Mouse (Mus musculus) forebrain, embryonic 13.5 days (tissue): Measurements from ENCODE around the gene Gm49673. TPM values are rescaled to one million over a fixed set of nuclear protein-coding genes. Genes with fewer than 3 reads are reported as not detected.
"Not testable (repeated sequence)": the region's sequence is repeated elsewhere in the genome, so short reads cannot be mapped to it uniquely, and the experiment has no call there.

Source experiments
- ATAC-seq: fragments of 200-750 bp; cut with Nextera tagmentation; 2 replicates; pipeline ENCODE4 v1.8.0; 2017
- H3K27ac ChIP-seq: fragments of 300-500 bp; sonication (generic); 2 replicates; pipeline ENCODE4 v1.5.1; 2015; ENCODE audit warnings: inconsistent platforms, mild to moderate bottlenecking, moderate library complexity
- H3K27me3 ChIP-seq: fragments of 300-500 bp; sonication (generic); 2 replicates; pipeline ENCODE4 v1.6.1; 2015; ENCODE audit warnings: mild to moderate bottlenecking, inconsistent platforms
- H3K36me3 ChIP-seq: fragments of 300-500 bp; sonication (generic); 2 replicates; pipeline ENCODE4 v1.6.1; 2015; ENCODE audit warnings: mild to moderate bottlenecking, inconsistent platforms; ENCODE audit not compliant: poor library complexity, severe bottlenecking
- H3K4me1 ChIP-seq: fragments of 300-500 bp; sonication (generic); 2 replicates; pipeline ENCODE4 v1.6.1; 2015; ENCODE audit warnings: inconsistent platforms
- H3K4me2 ChIP-seq: fragments of 300-500 bp; sonication (generic); 2 replicates; pipeline ENCODE4 v1.6.1; 2015; ENCODE audit warnings: inconsistent platforms, mild to moderate bottlenecking, moderate library complexity
- H3K4me3 ChIP-seq: fragments of 300-500 bp; sonication (generic); 2 replicates; pipeline ENCODE4 v1.5.1; 2015; ENCODE audit warnings: mild to moderate bottlenecking, inconsistent platforms
- H3K9ac ChIP-seq: fragments of 300-500 bp; sonication (generic); 2 replicates; pipeline ENCODE4 v1.6.1; 2015; ENCODE audit warnings: mild to moderate bottlenecking, inconsistent platforms
- H3K9me3 ChIP-seq: fragments of 300-500 bp; sonication (generic); replicated peaks from 2 replicates; pipeline ENCODE4 v1.6.1; 2016; ENCODE audit warnings: inconsistent platforms
- WGBS: fragments of 180-500 bp; shearing (Covaris S2); methylation state at CpG from one replicate; pipeline ENCODE4 v1.1.7; 2015; 5-methylcytosine and 5-hydroxymethylcytosine counted together
- polyA plus RNA-seq: library from polyadenylated mRNA; unstranded; fragments of >200 nt; fragmentation: Nextera tagmentation; extraction: Ambion mirVana; gene quantifications from 2 replicates; pipeline ENCODE4 v1.2.1, GENCODE M21; 2015

The Gm49673 gene
- polyA plus RNA-seq: 0.21 TPM in 1 of 2 replicates, not detected in the other

DNA sequence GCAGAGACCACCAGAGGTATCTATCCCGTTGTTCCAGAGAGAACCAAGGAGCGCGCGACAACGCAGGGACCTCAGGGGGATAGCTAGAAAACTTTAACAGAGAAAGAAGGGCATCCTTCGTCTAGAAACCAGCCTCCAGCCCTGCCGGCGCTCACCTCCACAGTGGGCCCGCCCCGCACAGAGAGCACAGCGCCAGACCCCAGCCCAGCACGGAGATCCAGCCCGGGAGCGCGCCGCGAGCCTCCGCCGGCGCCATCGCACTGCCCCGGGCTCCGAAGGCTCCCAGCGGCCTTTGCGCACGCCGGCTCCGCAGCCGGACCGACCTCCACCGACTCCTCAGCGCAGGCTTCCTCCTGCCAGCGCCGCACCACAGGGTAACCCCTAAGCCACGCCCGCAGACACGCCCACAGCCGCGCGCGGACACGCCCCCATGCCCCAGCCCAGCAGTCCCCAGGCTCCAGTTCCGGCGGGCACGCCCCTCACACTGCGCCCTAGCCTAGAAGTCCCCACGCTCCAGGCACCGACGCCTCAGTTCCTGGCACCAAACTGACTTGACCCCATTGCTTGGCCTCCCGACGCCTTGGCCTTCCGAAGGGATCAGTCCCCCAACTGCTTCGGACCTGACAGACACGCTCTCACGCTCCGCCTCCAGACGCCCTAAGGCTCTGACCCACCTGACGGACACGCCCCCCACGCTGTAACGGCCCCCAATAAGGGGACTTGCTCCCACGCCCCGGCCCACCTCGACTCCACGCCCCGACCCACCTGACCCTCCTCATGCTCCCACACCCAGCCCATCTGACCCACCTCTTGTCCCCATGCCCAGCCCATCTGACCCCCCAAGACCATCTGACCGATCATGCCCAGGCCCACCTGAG lies at the start of gene Gm49673, which contains the start of gene Rnaset2a:
Gene Gm49673 (minus strand): TSS at position 350 of the 878 bp plus-strand sequence.
Gene Rnaset2a (minus strand): TSS at position 659 of the 878 bp plus-strand sequence.
- H3K27ac ChIP-seq, H3K27me3 ChIP-seq, H3K36me3 ChIP-seq, H3K4me1 ChIP-seq, H3K9me3 ChIP-seq: not testable (repeated sequence)
- under 1% methylated on average over 45 of the region's 67 CpGs for WGBS
- peak; percentile 99 for ATAC-seq
- H3K9ac ChIP-seq: peak within 1 kb of the TSS; percentile 68
- H3K4me2 ChIP-seq: peak within 1 kb of the TSS; percentile 63
- peak within 1 kb of the TSS; percentile 53 for H3K4me3 ChIP-seq

DNA sequence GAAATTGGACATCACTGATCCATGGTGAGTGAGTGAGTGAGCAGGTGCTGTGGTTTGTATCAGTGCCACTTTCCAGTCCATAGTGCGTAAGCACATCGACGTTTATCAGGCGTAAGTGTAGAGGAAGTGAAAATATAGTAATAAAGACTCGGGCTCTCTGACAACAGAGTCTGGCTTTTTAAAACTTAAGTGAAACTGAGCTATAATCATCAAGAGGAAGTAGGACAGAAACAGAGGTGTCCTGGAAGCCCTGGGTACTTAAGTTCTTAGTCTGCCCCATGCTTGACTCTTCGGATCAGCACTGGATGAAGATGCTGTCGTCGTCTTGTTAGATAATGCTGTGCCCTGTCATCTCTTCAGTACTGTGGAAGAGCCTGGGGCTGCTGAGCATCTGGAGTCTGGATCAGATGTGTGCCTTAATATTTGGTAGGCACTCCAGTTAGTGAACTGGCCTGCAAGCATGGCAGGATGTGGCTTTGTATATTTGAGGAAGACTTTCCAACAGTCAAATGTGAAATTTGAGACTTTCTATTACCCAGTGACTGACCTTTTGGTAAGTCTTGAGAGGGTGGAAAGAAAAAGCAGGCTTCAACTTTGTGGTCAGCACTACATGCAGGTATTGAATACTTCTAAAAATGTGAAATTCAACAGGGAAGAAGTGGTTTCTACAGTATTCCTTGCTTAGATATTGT lies 48.2 kb upstream of the Gm49673 start:
- Histone ChIP-seq H3K9ac (no peak overlapping the region), H3K4me3 (no peak overlapping the region), H3K9me3 (no peaks in the 10 kb centered on the region), H3K4me2 (no peak overlapping the region), H3K36me3 (peaks cover 56% of the 10 kb centered on the region), H3K27me3 (no peaks in the 10 kb centered on the region), H3K4me1 (no peaks in the 10 kb centered on the region), H3K27ac (no peak overlapping the region)
- ATAC-seq: no peak
- 94% methylated on average over 8 of the region's 8 CpGs for WGBS

DNA sequence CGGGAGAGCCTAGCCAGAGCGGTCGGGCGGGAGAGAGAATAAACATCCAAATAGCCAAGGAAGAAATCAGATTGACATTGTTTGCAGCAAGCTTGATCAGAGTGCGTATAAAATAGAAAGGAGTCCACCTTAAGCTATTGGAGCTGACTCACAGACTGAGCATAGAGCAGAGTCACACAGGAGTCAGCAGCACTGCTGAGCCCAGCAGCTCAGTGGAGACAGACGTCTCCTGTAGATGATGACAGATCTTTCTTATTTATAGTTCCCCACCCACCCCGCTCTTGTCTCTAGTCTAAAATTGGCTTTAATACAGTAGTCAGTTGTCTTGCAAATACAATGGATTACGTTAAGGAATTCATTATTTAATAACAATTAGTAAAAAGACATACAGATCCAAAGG lies 46.1 kb upstream of the Gm49673 start:
- Histone ChIP-seq H3K27me3 (no peaks in the 10 kb centered on the region), H3K9me3 (no peaks in the 10 kb centered on the region), H3K4me3 (no peak overlapping the region), H3K4me1 (no peaks in the 10 kb centered on the region), H3K36me3 (peaks cover 74% of the 10 kb centered on the region), H3K4me2 (no peak overlapping the region), H3K9ac (no peak overlapping the region), H3K27ac (no peak overlapping the region)
- ATAC-seq: no peak
- WGBS: 90% methylated on average over 8 of the region's 8 CpGs

DNA sequence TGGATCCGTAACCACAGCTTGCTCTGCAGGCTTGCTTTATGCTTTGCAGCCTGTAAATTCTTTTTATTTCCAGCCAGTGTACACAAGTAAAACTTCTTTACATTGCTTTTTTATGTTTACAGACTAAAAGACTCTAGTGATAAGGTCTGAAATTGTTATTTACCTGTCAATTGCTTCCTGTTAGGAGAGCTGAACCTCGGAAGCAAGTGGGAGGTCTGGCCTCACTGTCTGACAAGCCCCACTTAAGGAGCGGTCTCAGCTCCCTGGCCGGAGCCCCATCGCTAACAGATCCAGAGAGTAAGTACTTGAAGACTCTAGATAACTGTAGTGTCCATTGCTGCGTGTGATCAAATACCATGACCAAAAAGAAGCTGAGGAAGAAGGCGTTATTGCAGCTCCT lies 36.6 kb upstream of the Gm49673 start:
- Histone ChIP-seq H3K9me3 (no peaks in the 10 kb centered on the region), H3K36me3 (peaks cover 79% of the 10 kb centered on the region), H3K27ac (no peak overlapping the region), H3K4me3 (no peak overlapping the region), H3K27me3 (no peaks in the 10 kb centered on the region), H3K4me2 (no peak overlapping the region), H3K4me1 (no peaks in the 10 kb centered on the region), H3K9ac (no peak overlapping the region)
- WGBS: 91% methylated on average over 7 of the region's 7 CpGs
- ATAC-seq: no peak

DNA sequence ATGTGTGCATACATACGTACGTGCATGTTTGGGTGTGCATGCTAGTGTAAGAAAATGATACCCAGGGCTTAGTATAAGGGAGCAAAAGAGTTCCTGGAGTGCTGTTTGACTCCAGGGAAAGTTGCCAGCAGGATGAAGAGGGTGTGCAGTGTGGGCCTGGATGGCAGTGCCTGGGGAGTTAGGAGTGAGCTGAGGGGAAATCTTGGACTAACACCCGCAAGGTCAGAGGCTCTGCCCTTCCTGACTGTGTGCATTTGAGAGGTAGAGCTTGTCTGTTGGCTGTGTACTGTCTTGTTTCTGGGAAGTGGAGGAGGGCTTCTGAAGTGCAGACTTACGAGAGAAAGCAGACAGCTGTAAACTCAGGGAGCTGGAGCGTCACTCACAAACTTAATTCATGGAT lies 36.2 kb upstream of the Gm49673 start:
- H3K4me1 ChIP-seq: no peaks in the 10 kb centered on the region
- ATAC-seq: no peak
- H3K36me3 ChIP-seq: peaks cover 78% of the 10 kb centered on the region
- H3K4me2 ChIP-seq: no peak overlapping the region
- no peak overlapping the region for H3K4me3 ChIP-seq
- H3K27ac ChIP-seq: no peak overlapping the region
- H3K9me3 ChIP-seq: no peaks in the 10 kb centered on the region
- 94% methylated on average over 5 of the region's 5 CpGs for WGBS
- no peak overlapping the region for H3K9ac ChIP-seq
- no peaks in the 10 kb centered on the region for H3K27me3 ChIP-seq

DNA sequence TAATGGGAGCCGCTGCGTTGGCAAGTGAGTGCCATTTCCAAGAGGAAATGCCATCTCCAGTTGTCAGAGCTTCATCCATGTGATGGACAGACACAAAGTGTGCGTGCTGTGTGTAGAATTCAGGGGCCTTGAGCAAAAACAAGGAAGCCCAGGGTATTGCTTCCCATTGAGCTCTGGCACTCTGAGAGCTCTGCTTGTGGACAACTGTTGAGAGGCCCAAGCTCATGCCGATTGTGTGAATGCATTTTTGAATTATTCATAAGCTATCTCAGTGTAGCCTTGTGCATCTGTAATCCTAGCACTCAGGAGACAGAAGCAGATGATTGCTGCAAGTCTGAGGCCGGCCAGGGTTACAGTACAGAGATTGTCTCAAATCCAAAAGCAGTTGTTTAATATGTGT lies 29.5 kb upstream of the Gm49673 start:
- no peak overlapping the region for H3K9ac ChIP-seq
- peak; percentile 58; the same call in 1 of the 2 replicates for ATAC-seq

DNA sequence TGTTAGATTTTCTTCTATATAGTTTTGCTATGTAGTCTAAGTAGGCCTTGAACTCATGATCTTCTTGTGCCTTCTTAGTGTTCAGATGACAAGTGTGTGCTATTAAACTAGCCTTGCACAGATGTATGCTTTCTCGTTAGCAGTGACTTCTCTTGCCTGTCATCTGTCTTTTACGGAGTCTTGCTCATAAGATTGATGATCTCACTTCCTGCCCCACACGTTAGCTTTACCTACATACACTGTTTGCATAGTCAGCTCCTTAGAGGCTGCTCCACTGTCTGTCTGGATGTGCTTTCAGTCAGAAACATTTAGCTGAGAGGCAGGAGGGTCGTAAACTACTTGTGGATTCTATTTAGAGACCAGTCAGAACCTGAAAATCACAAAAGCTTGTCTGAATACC lies 23.5 kb upstream of the Gm49673 start:
- Histone ChIP-seq H3K4me3 (no peak overlapping the region), H3K27me3 (no peaks in the 10 kb centered on the region), H3K9ac (no peak overlapping the region), H3K27ac (no peak overlapping the region), H3K9me3 (no peaks in the 10 kb centered on the region), H3K4me2 (no peak overlapping the region), H3K4me1 (0 out of 2 replicates have a peak, but pooled peaks cover 3% of the 10 kb centered on the region), H3K36me3 (peaks cover 64% of the 10 kb centered on the region)
- ATAC-seq: no peak
- 79% methylated on average over 4 of the region's 4 CpGs for WGBS

More for the DNA sequence above, 29.5 kb upstream of the Gm49673 start:
- no peak overlapping the region for H3K4me3 ChIP-seq
- H3K4me2 ChIP-seq: no peak overlapping the region
- peaks cover 75% of the 10 kb centered on the region for H3K36me3 ChIP-seq
- H3K9me3 ChIP-seq: no peaks in the 10 kb centered on the region
- no peak overlapping the region for H3K27ac ChIP-seq
- WGBS: 55% methylated on average over 5 of the region's 5 CpGs
- no peaks in the 10 kb centered on the region for H3K27me3 ChIP-seq
- peaks cover 8% of the 10 kb centered on the region for H3K4me1 ChIP-seq

DNA sequence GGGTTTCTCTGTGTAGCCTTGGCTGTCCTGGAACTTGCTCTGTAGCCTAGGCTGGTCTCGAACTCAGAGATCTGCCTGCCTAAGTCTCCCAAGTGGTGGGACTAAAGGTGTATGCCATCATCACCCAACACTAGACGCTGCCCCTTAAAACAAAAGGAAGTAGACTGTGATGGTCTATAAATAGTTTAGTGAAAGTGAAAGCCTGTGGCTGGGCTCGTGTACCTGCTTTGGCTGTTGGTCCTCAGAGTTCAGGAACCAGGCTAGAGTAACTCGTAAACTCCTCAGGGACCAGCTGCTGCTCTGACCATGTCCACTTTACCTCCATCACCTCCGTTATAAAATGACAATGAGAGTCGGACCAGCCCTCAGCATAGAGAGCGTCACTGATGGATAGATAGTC lies 22.7 kb upstream of the Gm49673 start:
- Histone ChIP-seq H3K4me2 (no peak overlapping the region), H3K9ac (no peak overlapping the region), H3K27ac (no peak overlapping the region), H3K36me3 (peaks cover 57% of the 10 kb centered on the region), H3K4me1 (0 out of 2 replicates have a peak, but pooled peaks cover 3% of the 10 kb centered on the region), H3K4me3 (no peak overlapping the region), H3K9me3 (no peaks in the 10 kb centered on the region), H3K27me3 (no peaks in the 10 kb centered on the region)
- whole genome bisulfite sequencing: 93% methylated on average over 7 of the region's 7 CpGs
- no peak for ATAC-seq

DNA sequence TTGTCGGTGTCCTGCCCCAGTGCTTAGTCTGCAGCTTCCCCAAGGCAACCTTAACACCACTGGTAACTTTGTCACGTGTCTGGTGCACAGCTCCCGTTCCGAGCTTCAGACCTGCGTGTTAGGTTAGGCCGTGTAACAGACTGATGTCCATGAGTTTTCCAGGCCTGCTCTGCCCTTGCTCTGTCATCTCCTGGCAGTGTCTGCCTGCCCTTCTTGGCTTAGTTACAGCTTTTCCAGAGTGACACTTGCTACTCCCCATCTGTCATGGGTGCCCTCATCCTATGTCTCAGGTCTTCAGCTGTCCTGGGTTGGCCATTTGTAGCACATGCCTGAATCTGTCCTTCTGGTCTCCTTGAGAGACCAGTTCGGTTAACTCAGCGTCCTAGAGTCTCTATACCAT lies 19.8 kb upstream of the Gm49673 start:
- not testable (repeated sequence) for H3K9ac ChIP-seq, H3K27ac ChIP-seq, H3K27me3 ChIP-seq, H3K4me3 ChIP-seq, H3K4me1 ChIP-seq, ATAC-seq, H3K9me3 ChIP-seq, H3K4me2 ChIP-seq
- 94% methylated on average over 7 of the region's 8 CpGs for WGBS
- peaks cover 34% of the 10 kb centered on the region for H3K36me3 ChIP-seq

DNA sequence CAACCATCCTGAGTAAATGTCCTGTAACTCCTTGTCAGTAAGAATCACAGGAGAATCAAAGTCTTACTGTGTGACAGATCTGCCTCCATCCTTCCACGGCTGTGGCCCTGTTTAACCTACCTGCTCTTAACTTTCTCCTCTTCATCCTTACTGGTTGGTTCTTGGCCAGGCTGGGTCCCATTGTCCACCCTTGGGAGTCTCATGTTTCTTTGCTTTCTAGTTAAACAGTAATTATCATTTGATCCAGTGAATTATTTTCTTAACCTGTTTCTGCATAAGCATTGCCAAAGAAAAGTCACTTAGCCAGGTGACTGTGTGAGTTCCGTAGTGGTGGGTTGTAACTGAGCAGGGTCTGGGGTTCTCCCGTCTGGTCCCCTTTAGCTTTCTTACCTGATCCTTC lies 18.9 kb upstream of the Gm49673 start:
- H3K4me3 ChIP-seq: peak overlapping the region; percentile 53
- H3K27ac ChIP-seq: not testable (repeated sequence)
- WGBS: 46% methylated on average over 2 of the region's 3 CpGs

DNA sequence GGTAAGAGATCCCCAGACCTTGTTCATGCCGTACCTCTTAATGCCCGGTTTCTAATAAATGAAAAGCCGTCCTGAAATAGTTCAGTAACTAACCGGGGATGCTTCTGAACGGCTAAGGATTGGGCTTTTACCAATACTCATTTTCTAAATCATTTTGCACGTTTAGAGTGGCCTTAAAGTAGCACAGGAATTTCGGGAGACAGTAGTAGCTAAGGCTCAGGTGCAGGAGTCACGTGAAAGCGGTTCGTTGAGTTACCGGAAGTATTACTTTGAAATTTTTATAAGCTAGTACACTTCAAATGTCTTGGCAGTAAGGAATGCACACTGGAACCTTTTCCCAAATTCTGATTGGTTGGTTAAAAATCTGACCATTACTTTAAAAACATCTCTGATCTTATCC lies 18.4 kb upstream of the Gm49673 start:
- Histone ChIP-seq H3K4me3 (peak overlapping the region; percentile 53), H3K4me2 (peak overlapping the region; percentile 57), H3K9ac (peak overlapping the region; percentile 65; the same call in 1 of the 2 replicates), H3K36me3 (peaks cover 20% of the 10 kb centered on the region)
- not testable (repeated sequence) for H3K9me3 ChIP-seq, H3K4me1 ChIP-seq, ATAC-seq, H3K27me3 ChIP-seq, H3K27ac ChIP-seq
- under 1% methylated on average over 11 of the region's 11 CpGs for WGBS

More for the DNA sequence above, 18.9 kb upstream of the Gm49673 start:
- Histone ChIP-seq H3K9ac (peak overlapping the region; percentile 65; the same call in 1 of the 2 replicates), H3K4me2 (peak overlapping the region; percentile 57), H3K36me3 (peaks cover 24% of the 10 kb centered on the region)
- H3K27me3 ChIP-seq, H3K9me3 ChIP-seq, ATAC-seq, H3K4me1 ChIP-seq: not testable (repeated sequence)

DNA sequence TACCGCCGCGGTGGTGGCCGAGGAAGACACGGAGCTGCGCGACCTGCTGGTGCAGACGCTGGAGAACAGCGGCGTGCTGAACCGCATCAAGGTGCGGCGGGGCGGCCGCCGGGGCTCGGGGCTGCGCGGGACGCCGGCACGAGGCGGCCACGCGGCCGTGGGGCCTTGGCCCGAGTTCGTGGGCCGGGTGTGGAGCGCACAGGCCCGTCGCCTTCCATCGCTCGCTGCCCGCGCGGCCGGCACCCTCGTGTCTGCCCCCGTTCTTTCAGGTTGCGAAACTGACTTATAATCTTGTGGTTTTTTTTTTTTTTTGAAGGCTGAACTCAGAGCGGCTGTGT lies 18.0 kb upstream of the Gm49673 start:
- not testable (repeated sequence) for ATAC-seq, H3K9me3 ChIP-seq, H3K27me3 ChIP-seq, H3K27ac ChIP-seq, H3K4me1 ChIP-seq
- peak overlapping the region; percentile 53 for H3K4me3 ChIP-seq
- H3K4me2 ChIP-seq: peak overlapping the region; percentile 57
- peaks cover 17% of the 10 kb centered on the region for H3K36me3 ChIP-seq
- WGBS: under 1% methylated on average over 35 of the region's 42 CpGs
- peak overlapping the region; percentile 65 for H3K9ac ChIP-seq
